Mouse (Mus musculus) forebrain, embryonic 10.5 days (tissue): ENCODE data around the gene Serpinb9g. TPM values are rescaled to one million over a fixed set of nuclear protein-coding genes. Genes with fewer than 3 reads are reported as not detected.
"Not testable (repeated sequence)": the region's sequence is repeated elsewhere in the genome, so short reads cannot be mapped to it uniquely, and the experiment has no call there.

ENCODE experiments used
- DNase-seq: peaks from one replicate; pipeline ENCODE4 v3.0.0-alpha.2; 2017; ENCODE audit warnings: low spot score; ENCODE audit errors: extremely low spot score
- H3K27ac ChIP-seq: fragments of 300-500 bp; sonication (generic); 2 replicates; pipeline ENCODE4 v1.5.1; 2016; ENCODE audit warnings: mild to moderate bottlenecking
- H3K27me3 ChIP-seq: fragments of 300-500 bp; sonication (generic); 2 replicates; pipeline ENCODE4 v1.6.1; 2016; ENCODE audit warnings: mild to moderate bottlenecking; ENCODE audit not compliant: poor library complexity, severe bottlenecking
- H3K36me3 ChIP-seq: fragments of 300-500 bp; sonication (generic); replicated peaks from 2 replicates; pipeline ENCODE4 v1.6.1; 2016; ENCODE audit warnings: mild to moderate bottlenecking, moderate library complexity
- H3K4me1 ChIP-seq: fragments of 300-500 bp; sonication (generic); 2 replicates; pipeline ENCODE4 v1.6.1; 2016
- H3K4me3 ChIP-seq: fragments of 300-500 bp; sonication (generic); 2 replicates; pipeline ENCODE4 v1.5.1; 2016; ENCODE audit warnings: mild to moderate bottlenecking, moderate library complexity
- H3K9me3 ChIP-seq: fragments of 300-500 bp; sonication (generic); 2 replicates; pipeline ENCODE4 v1.6.1; 2016; ENCODE audit warnings: mild to moderate bottlenecking, moderate library complexity
- WGBS: fragments of 180-500 bp; shearing (Covaris S2); methylation state at CpG from one replicate; pipeline ENCODE4 v1.1.7; 2016; 5-methylcytosine and 5-hydroxymethylcytosine counted together
- polyA plus RNA-seq: library from polyadenylated mRNA; unstranded; fragments of >200 nt; fragmentation: Nextera tagmentation; extraction: Ambion mirVana; gene quantifications from 2 replicates; pipeline ENCODE4 v1.2.1, GENCODE M21; 2016

Serpinb9g gene
- not detected in 2 replicates for polyA plus RNA-seq

DNA sequence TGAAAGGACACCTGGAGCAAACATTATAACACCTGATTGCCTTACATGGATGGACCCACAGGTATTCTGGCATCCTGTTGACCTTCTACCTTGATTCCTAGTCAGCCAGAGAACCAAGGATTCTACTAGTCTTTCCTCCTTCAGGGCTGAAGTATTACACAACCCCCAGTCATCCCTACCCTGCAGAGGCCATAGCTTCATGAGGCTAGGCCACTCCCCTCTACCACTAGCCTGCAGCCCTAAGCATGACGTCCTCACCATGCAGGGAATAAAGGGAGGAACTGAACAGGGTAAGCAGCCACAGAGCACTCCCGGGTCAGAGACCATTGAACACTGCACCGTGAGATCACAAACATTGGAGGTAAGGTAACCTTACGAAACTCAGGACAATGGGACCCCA lies at the start of gene Serpinb9g:
Serpinb9g (plus strand) TSS at position 301 of the 400 bp plus-strand sequence.
- H3K36me3 ChIP-seq, H3K4me3 ChIP-seq, H3K27ac ChIP-seq, H3K27me3 ChIP-seq, H3K4me1 ChIP-seq, DNase-seq: not testable (repeated sequence)
- 88% methylated on average over 4 of the region's 4 CpGs for WGBS
- peaks cover 14% of the 10 kb centered on the region; the same call in 1 of the 2 replicates for H3K9me3 ChIP-seq

DNA sequence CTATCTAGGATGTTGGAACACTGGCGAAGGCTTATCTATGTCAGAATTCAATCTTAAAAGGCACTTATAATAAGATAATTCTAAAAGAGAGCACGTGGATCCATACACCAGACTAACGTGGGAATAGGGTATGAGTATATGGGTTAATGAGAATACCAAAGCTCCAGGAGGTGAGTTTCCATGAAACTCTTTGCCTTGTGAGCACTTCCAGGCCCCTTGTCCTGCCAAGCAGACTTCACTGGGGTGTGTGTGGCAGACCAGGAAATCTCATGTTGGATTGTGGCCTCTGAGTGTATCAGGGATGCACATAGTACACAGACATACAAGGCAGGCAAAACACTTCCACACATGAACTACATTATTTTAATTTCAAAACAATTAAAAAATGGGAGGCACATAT lies 718 bp upstream of the Serpinb9g start:
- not testable (repeated sequence) for DNase-seq, H3K27me3 ChIP-seq, H3K36me3 ChIP-seq, H3K4me3 ChIP-seq, H3K4me1 ChIP-seq, H3K27ac ChIP-seq
- peaks cover 14% of the 10 kb centered on the region; the same call in 1 of the 2 replicates for H3K9me3 ChIP-seq
- WGBS = 78% methylated on average over 3 of the region's 3 CpGs

DNA sequence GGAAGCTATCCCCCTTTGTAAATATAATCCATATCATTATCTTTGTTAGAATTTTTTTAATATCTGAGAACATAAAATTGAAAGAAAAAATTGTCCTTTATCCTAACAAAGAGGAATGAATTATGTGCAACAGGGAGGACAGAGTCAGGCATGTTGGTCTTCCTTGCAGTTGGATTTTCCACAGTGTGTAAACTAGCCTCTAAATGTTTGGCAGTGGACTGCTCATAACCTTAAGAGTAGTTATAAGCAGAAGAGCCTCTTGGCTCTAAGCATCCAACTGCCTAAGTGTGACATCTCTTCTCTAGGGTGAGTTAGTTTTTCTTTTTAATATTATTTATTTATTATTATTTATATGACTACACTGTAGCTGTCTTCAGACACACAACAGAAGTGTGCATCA lies 40.0 kb downstream of the Serpinb9g start:
- no peak for DNase-seq
- H3K4me1 ChIP-seq = no peaks in the 10 kb centered on the region
- H3K4me3 ChIP-seq = no peak overlapping the region
- no peak overlapping the region for H3K27ac ChIP-seq
- H3K9me3 ChIP-seq = peaks cover 46% of the 10 kb centered on the region
- H3K36me3 ChIP-seq = no peaks in the 10 kb centered on the region
- H3K27me3 ChIP-seq = no peaks in the 10 kb centered on the region

DNA sequence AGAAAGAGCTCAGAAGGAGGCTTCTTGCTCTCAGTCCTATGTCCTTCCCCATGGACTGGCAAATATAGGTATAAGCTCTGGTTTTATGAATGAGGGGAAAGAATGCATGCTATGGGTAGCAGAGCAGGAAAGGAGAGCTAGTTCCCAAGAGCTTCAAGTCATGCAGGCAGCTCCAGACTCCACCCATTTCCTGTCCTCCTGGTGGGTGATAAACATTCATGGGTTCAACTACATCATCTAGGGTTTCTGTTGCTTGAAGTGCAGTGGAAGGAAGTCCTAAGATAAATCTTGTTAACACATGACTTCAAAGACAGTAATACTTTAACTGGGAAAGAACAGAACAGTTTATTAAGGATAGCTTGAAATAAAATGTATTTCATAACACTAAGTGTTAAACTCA lies 48.2 kb downstream of the Serpinb9g start:
- no peak overlapping the region for H3K4me3 ChIP-seq
- no peaks in the 10 kb centered on the region for H3K36me3 ChIP-seq
- H3K27me3 ChIP-seq = no peaks in the 10 kb centered on the region
- no peak for DNase-seq
- H3K27ac ChIP-seq = no peak overlapping the region
- peaks cover 21% of the 10 kb centered on the region for H3K9me3 ChIP-seq
- H3K4me1 ChIP-seq = no peaks in the 10 kb centered on the region

Other genes starting within 250 kb of the Serpinb9g start
- gene Serpinb9e, start 235.2 kb upstream of the Serpinb9g start, polyA plus RNA-seq = not detected in 2 replicates
- gene Serpinb9f, start 160.7 kb upstream of the Serpinb9g start, polyA plus RNA-seq = not detected in 2 replicates
- not detected in 2 replicates for gene Gm11397, start 89.0 kb upstream of the Serpinb9g start, polyA plus RNA-seq
- not detected in 2 replicates for gene Serpinb6d, start 176.6 kb downstream of the Serpinb9g start, polyA plus RNA-seq